Mouse (Mus musculus) limb, embryonic 10.5 days (tissue): ENCODE results near the gene Ugdh. TPM values are rescaled to one million over a fixed set of nuclear protein-coding genes. Genes with fewer than 3 reads are reported as not detected.
"Not testable (repeated sequence)": the region's sequence is repeated elsewhere in the genome, so short reads cannot be mapped to it uniquely, and the experiment has no call there.

ENCODE experiments used
- DNase-seq: peaks from one replicate; pipeline ENCODE4 v3.0.0-alpha.2; 2017; ENCODE audit warnings: low spot score
- H3K27ac ChIP-seq: fragments of 300-500 bp; sonication (generic); 2 replicates; pipeline ENCODE4 v1.5.1; 2016; ENCODE audit warnings: mild to moderate bottlenecking
- H3K27me3 ChIP-seq: fragments of 300-500 bp; sonication (generic); 2 replicates; pipeline ENCODE4 v1.6.1; 2016; ENCODE audit warnings: low read depth, mild to moderate bottlenecking; ENCODE audit not compliant: poor library complexity, severe bottlenecking
- H3K36me3 ChIP-seq: fragments of 300-500 bp; sonication (generic); 2 replicates; pipeline ENCODE4 v1.6.1; 2016; ENCODE audit warnings: mild to moderate bottlenecking, moderate library complexity
- H3K4me1 ChIP-seq: fragments of 300-500 bp; sonication (generic); 2 replicates; pipeline ENCODE4 v1.6.1; 2016
- H3K4me3 ChIP-seq: fragments of 300-500 bp; sonication (generic); 2 replicates; pipeline ENCODE4 v1.5.1; 2016; ENCODE audit warnings: mild to moderate bottlenecking, moderate library complexity
- H3K9me3 ChIP-seq: fragments of 300-500 bp; sonication (generic); replicated peaks from 2 replicates; pipeline ENCODE4 v1.6.1; 2016; ENCODE audit warnings: mild to moderate bottlenecking
- WGBS: fragments of 180-500 bp; shearing (Covaris S2); methylation state at CpG from one replicate; pipeline ENCODE4 v1.1.7; 2016; 5-methylcytosine and 5-hydroxymethylcytosine counted together
- polyA plus RNA-seq: library from polyadenylated mRNA; unstranded; fragments of >200 nt; fragmentation: Nextera tagmentation; extraction: Ambion mirVana; gene quantifications from 2 replicates; pipeline ENCODE4 v1.2.1, GENCODE M21; 2016

The Ugdh gene
- 75.3 and 87.4 TPM in 2 replicates for polyA plus RNA-seq

- WGBS: under 1% methylated on average over 51 of the region's 51 CpGs
- Histone ChIP-seq H3K27me3 (no peaks in the 10 kb centered on the region), H3K27ac (peak within 1 kb of the TSS; percentile 90), H3K4me3 (peak within 1 kb of the TSS; percentile 90), H3K9me3 (no peaks in the 10 kb centered on the region), H3K4me1 (peaks cover 25% of the 10 kb centered on the region), H3K36me3 (peaks cover 2% of the 10 kb centered on the region; the same call in 1 of the 2 replicates)
- DNase-seq: peak; percentile 96
Measured at GRCm38 (mm10) chr5:65435806-65436561, at the start of gene Ugdh. TSS of gene Ugdh (minus strand) at chr5:65435949.

DNA sequence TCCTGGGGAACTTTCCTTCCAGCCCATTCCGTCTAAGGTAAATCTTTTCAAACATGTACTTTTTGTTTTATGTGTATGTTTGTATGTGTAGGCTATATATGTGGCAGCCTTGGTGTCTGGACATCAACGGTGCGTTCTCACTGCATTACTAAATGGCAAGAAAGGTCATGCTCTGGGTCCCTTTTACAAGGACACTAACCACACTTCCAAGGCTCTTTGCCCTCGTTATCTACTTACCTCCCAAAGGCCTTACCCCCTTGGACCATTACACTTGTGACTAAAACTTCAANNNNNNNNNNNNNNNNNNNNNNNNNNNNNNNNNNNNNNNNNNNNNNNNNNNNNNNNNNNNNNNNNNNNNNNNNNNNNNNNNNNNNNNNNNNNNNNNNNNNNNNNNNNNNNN is 47.2 kb upstream of the Ugdh start:
- Histone ChIP-seq H3K27me3 (no peaks in the 10 kb centered on the region), H3K27ac (no peak overlapping the region), H3K9me3 (no peaks in the 10 kb centered on the region), H3K36me3 (no peaks in the 10 kb centered on the region), H3K4me1 (peaks cover 4% of the 10 kb centered on the region), H3K4me3 (no peak overlapping the region)
- DNase-seq: no peak
- 78% methylated on average over 4 of the region's 4 CpGs for WGBS

DNA sequence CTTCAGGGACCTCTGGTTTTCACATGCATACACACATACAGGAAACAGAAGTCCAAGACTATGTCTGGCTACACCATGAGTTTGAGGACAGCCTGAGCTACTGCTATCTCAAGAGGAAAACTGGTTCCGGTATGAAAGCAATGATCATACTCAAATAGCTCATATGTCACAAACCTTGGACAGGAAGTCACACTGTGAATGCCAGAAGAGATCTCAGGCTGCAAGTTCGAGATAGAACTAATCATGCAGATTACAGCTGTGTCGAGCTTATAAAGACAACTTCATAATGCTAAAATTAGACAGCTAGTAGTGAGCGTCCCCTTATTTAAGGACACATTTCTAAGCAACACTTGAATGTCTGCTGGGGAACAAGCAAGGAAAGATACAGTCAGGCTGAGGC is 44.8 kb upstream of the Ugdh start:
- no peak for DNase-seq
- Histone ChIP-seq H3K9me3 (no peaks in the 10 kb centered on the region), H3K27ac (no peak overlapping the region), H3K36me3 (no peaks in the 10 kb centered on the region), H3K4me1 (no peaks in the 10 kb centered on the region), H3K4me3 (no peak overlapping the region), H3K27me3 (no peaks in the 10 kb centered on the region)
- 91% methylated on average over 4 of the region's 4 CpGs for WGBS

DNA sequence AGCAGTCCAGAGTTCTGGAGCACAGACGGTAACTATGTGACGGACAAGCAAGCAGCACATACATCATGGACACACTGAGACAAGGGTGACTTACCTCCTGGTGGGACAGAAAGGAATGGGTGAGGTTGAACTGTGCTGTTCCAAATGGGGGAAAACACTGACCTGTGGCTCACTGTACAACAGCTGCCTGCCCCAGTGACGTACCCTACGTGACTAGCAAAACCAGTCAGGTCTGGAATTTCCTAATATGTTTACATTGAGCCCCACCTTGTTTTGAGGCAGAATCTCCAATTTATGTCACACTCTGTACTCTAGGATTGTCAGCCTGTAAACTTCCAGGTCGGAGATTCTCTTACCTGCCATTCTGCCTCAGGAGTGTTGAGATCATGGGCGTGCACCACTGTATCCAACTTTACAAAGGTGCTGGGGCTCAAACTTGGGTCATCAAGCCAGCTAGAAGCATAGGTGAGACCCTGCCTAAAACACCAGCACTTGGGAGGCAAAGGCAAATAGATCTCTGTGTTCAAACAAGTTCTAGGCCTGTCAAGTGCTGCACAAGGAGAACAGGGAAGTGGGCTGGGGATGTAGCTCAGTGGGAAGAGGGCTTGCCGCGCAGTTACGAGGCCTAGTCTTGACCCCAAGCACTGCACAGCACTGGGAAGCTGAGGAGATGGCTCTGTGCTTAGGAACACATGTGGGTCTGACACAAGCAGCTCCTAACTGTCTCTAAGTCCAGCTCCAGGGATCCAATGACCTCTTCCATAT is 44.1 kb upstream of the Ugdh start:
- no peaks in the 10 kb centered on the region for H3K27me3 ChIP-seq
- H3K4me3 ChIP-seq: no peak overlapping the region
- no peaks in the 10 kb centered on the region for H3K4me1 ChIP-seq
- no peak for DNase-seq
- no peak overlapping the region for H3K27ac ChIP-seq
- 94% methylated on average over 9 of the region's 9 CpGs for WGBS
- no peaks in the 10 kb centered on the region for H3K9me3 ChIP-seq
- no peaks in the 10 kb centered on the region for H3K36me3 ChIP-seq

GRCm38 (mm10) chr5:65478224-65478623 is 42.5 kb upstream of the Ugdh start:
- H3K27me3 ChIP-seq: no peaks in the 10 kb centered on the region
- H3K27ac ChIP-seq: no peak overlapping the region
- no peak overlapping the region for H3K4me3 ChIP-seq
- WGBS: 80% methylated on average over 4 of the region's 4 CpGs
- H3K4me1 ChIP-seq: no peaks in the 10 kb centered on the region
- H3K36me3 ChIP-seq: no peaks in the 10 kb centered on the region
- H3K9me3 ChIP-seq: no peaks in the 10 kb centered on the region
- no peak for DNase-seq

GRCm38 (mm10) chr5:65476739-65477138 is 41.0 kb upstream of the Ugdh start:
- 95% methylated on average over 4 of the region's 4 CpGs for WGBS
- not testable (repeated sequence) for H3K4me3 ChIP-seq, H3K4me1 ChIP-seq, H3K36me3 ChIP-seq, H3K9me3 ChIP-seq, H3K27ac ChIP-seq, DNase-seq, H3K27me3 ChIP-seq

- H3K9me3 ChIP-seq: no peaks in the 10 kb centered on the region
- 82% methylated on average over 2 of the region's 2 CpGs for WGBS
- H3K27ac ChIP-seq: no peak overlapping the region
- H3K27me3 ChIP-seq: no peaks in the 10 kb centered on the region
- H3K4me3 ChIP-seq: no peak overlapping the region
- no peaks in the 10 kb centered on the region for H3K4me1 ChIP-seq
- no peak for DNase-seq
- H3K36me3 ChIP-seq: no peaks in the 10 kb centered on the region
Measured at GRCm38 (mm10) chr5:65475806-65476205, 40.1 kb upstream of the Ugdh start.

DNA sequence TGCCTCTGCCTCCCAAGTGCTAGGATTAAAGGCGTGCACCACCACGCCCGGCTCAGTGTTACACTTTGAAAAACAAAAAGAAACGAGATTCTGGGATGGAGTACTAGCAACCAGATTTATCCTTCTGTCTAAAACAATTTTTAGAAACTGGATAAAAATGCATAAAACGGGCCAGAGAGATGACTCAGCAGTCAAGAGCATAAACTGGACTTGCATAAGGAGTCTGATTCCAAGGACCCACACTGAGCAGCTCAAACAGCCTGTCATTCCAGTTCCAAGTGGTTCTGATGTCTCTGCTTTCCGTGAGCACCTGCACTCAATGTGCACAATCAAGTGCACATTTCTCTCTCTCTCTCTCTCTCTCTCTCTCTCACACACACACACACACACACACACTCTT is 34.0 kb upstream of the Ugdh start:
- 91% methylated on average over 6 of the region's 6 CpGs for WGBS
- Histone ChIP-seq H3K9me3 (no peaks in the 10 kb centered on the region), H3K4me1 (no peaks in the 10 kb centered on the region), H3K36me3 (peaks cover 24% of the 10 kb centered on the region; the same call in 1 of the 2 replicates), H3K4me3 (no peak overlapping the region), H3K27ac (no peak overlapping the region), H3K27me3 (no peaks in the 10 kb centered on the region)
- DNase-seq: no peak

- 57% methylated on average over 3 of the region's 3 CpGs for WGBS
- Histone ChIP-seq H3K4me3 (no peak overlapping the region), H3K4me1 (no peaks in the 10 kb centered on the region), H3K27me3 (no peaks in the 10 kb centered on the region), H3K36me3 (peaks cover 24% of the 10 kb centered on the region; the same call in 1 of the 2 replicates), H3K27ac (no peak overlapping the region), H3K9me3 (no peaks in the 10 kb centered on the region)
- no peak for DNase-seq
Measured at GRCm38 (mm10) chr5:65466911-65467310, 31.2 kb upstream of the Ugdh start.

DNA sequence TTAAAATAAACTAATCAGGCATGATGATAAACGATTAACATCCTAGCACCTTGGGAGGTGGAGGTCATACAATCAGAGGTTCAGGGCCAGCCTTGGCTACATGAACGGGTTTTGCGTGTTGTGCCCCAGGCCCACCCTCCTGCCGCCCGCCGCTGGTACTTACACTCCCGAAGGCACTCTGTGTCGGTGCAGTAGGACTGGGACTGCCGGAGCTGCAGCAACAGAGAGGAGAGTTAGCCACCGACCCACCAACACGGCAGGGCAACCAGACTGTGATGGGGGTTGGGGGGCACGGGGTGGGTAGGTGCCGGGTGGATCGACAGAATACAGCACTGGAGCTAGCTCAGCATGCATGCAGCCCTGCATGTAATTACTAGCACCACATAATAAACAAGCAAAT is 24.6 kb upstream of the Ugdh start:
- H3K27ac ChIP-seq: no peak overlapping the region
- H3K4me1 ChIP-seq: peaks cover 29% of the 10 kb centered on the region
- no peak overlapping the region for H3K4me3 ChIP-seq
- H3K27me3 ChIP-seq: no peaks in the 10 kb centered on the region
- H3K36me3 ChIP-seq: no peaks in the 10 kb centered on the region
- 91% methylated on average over 14 of the region's 14 CpGs for WGBS
- no peak for DNase-seq
- no peaks in the 10 kb centered on the region for H3K9me3 ChIP-seq

GRCm38 (mm10) chr5:65459454-65459853 is 23.7 kb upstream of the Ugdh start:
- H3K36me3 ChIP-seq: no peaks in the 10 kb centered on the region
- no peaks in the 10 kb centered on the region for H3K27me3 ChIP-seq
- H3K4me1 ChIP-seq: peaks cover 31% of the 10 kb centered on the region
- WGBS: 94% methylated on average over 3 of the region's 3 CpGs
- no peaks in the 10 kb centered on the region for H3K9me3 ChIP-seq
- no peak overlapping the region for H3K27ac ChIP-seq
- no peak for DNase-seq
- H3K4me3 ChIP-seq: no peak overlapping the region

DNA sequence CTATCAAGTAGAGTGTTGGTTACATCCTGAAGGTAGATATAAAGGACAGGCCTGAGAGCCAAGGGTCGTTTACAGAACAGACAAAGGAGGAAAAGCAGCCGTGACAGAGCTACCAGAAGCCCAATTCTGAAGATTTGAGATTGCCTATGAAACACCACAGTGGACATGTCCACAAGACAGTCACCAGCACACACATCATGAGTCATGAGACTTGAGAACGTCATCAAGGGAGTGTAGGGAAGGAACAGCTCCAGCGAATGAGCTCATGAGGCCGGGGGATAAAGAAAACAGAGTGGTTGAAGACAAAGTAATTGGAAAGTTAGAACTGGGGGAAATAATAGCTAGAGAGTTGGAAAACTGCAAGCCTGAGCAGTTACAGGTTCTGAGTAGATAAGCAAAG is 22.1 kb upstream of the Ugdh start:
- 66% methylated on average over 5 of the region's 5 CpGs for WGBS
- peaks cover 31% of the 10 kb centered on the region for H3K4me1 ChIP-seq
- H3K4me3 ChIP-seq: no peak overlapping the region
- DNase-seq: no peak
- H3K27ac ChIP-seq: peak overlapping the region; percentile 78
- H3K27me3 ChIP-seq: no peaks in the 10 kb centered on the region
- no peaks in the 10 kb centered on the region for H3K9me3 ChIP-seq
- H3K36me3 ChIP-seq: no peaks in the 10 kb centered on the region

GRCm38 (mm10) chr5:65457086-65457827 is 21.5 kb upstream of the Ugdh start:
- no peaks in the 10 kb centered on the region for H3K9me3 ChIP-seq
- H3K27ac ChIP-seq: peak overlapping the region; percentile 78
- H3K4me1 ChIP-seq: peaks cover 31% of the 10 kb centered on the region
- WGBS: 44% methylated on average over 7 of the region's 7 CpGs
- H3K4me3 ChIP-seq: peak overlapping the region; percentile 13; the same call in 1 of the 2 replicates
- peak; percentile 55 for DNase-seq
- H3K36me3 ChIP-seq: no peaks in the 10 kb centered on the region
- H3K27me3 ChIP-seq: no peaks in the 10 kb centered on the region
